Mouse (Mus musculus) ovary, postnatal 14 days (tissue): ENCODE data around the gene Hs6st3.
"Not testable (repeated sequence)": the region's sequence is repeated elsewhere in the genome, so short reads cannot be mapped to it uniquely, and the experiment has no call there.

Experiments used
- DNase-seq: peaks from one replicate; pipeline ENCODE4 v3.0.0; 2022; ENCODE audit warnings: low spot score

The Hs6st3 gene

DNA sequence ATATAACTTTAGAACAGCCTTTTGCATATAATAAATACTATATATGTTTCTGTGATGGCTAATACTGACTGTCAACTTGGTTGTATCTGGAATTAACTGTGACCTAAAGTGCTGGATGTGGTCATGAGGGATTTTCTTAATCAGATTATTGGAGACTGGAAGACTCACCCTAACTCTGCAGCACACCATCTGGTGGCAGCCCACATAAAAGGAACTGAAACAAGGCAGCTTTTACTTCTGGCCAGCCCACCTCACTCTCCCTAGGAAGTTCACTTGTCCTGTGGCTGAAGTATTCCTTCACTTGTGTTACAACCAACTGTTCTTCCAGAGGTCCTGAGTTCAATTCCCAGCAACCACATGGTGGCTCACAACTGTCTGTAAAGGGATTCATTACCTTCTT, 313.5 kb downstream of the Hs6st3 start:
- no peak for DNase-seq

DNA sequence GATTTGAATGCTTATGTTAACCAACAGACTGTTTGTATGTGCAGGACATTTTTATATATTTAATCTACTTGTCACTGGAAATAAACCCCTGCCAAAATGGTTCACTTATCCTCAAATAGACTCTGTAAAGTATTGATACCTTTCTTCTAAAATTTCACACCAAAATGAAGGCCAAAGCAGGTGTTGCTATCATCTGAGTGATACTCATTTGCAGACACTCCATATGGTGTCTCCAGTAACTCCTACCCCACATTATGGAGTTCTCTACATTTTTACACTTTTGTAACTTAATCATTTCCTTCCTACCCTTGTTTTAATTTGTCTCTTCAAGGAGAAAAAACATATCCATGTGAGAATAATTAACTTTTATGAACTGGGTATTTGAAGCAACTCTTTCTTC, 314.2 kb downstream of the Hs6st3 start:
- DNase-seq = no peak

DNA sequence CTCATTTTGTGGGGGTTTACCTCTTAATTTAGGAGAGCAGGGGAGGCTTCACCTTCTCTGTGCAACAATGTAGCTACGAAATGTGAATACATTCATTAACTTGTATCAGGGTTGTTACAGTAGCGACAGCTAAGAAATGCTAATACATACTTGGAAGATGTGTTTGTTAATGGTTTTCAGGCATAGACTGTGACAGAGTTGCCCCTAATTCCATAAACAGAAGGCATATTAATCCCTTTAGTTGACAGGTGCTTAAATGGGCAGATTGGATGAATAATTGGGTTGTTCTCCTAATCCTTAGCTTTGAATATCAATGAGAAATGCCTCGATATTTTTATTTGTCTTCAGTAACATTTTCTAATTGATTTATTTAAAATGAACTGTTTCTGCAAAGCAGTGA, 314.7 kb downstream of the Hs6st3 start:
- no peak for DNase-seq

DNA sequence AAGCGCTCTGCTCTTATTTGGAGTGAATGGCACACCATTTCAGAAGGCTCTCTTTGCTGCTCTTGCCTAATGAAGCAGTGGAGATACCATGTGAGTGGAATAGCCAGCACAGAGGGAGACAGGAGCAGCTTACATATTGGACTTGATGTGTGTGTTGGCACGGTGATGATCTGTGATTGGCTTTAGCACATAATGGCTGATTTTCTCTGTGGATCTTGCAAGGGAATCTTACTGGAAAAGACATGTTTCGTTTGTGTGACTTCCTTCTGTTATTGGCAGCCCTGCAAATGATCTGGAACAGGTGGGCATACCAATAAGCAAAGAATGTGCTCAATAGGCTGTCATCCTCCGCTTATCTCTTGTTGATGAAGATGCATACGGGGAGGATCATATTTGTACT, 326.2 kb downstream of the Hs6st3 start:
- no peak for DNase-seq

DNA sequence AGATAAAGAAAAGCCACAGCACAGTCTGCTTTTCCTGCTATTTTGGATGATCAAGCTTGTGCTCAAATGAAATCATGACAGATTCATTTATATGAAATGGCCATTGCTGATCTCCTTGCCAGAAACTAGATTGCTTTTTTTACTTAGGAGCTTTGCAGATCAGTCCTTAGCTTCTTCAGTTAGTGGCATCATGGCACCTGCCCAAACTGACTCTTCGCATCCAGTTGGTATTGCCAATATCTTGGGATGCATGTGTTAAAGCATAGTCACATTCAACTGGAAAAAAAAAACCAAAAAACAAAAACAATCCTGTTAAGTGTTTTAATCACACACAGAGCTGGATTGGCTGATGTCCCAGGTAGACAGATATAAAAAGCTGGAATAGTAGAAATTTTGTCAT, 326.7 kb downstream of the Hs6st3 start:
- no peak for DNase-seq

DNA sequence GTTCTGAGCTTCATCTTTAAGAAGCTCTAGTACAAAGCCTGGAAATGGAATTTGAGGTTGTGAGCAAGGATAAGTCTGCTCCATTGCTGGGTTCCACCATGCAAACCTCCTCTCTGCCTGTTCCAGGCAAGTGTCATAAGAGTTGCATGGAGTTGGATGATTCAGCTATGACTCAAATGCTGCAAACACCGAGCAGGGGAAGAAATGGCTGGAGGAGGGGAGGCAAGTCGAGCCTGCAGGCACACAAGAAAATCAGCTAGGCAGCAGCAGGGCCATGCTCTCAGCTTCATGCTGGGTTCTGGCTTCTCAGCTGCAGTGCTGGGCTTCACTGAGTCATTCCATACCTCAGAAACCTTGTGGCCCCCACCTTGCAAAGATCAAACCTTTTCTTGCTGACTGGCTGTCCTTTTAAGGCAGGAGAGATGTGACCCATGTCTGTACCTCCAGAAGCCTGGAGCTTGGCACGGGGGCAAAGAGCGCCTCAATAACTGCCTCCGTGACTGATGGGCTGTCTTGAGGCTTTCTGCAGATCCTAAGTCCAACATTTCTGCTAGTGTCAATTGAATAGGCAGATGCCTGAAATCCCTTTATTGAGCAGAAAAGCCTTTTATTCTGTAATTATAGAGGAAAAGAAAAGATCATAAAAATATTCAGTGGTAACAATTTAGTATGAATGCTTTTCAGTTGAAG, 328.9 kb downstream of the Hs6st3 start:
- DNase-seq = no peak

DNA sequence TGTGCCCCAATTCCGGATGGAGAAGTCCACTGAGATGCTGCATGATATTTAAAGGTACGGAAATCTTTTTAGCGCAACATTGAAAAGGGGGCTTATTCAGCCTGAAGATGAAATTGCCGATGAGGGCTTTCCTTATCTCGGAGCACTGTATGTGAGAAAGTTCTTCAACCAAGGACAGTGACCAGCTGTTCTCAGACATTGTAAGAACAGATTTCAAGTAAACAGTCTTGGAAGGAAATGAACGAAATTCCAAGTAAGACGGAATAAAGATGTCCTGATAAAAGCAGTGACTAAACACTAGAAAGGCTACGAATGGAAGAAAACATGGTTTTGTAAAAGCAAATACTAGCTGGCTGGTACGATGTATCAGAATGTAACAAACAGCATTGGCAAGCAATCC, 338.4 kb downstream of the Hs6st3 start:
- no peak for DNase-seq

DNA sequence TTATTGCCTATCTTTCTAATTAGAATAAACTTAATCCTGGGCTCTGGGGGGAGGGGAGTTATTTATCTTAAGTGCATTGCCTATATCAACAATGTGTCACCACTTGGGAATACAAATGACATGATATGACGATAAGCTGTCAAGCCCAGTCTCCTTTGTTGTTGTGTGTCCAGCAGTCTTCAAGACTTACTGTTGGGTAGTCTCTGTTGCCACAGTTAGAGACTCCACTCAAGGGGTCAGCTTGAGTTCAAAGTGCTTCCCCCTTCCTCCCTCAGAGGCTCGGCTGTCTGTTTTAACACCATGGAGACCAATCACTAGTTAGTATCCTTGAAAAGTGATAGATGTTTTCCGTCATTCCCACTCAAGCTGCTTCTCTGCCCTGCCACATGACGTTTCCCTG, 339.7 kb downstream of the Hs6st3 start:
- no peak for DNase-seq

DNA sequence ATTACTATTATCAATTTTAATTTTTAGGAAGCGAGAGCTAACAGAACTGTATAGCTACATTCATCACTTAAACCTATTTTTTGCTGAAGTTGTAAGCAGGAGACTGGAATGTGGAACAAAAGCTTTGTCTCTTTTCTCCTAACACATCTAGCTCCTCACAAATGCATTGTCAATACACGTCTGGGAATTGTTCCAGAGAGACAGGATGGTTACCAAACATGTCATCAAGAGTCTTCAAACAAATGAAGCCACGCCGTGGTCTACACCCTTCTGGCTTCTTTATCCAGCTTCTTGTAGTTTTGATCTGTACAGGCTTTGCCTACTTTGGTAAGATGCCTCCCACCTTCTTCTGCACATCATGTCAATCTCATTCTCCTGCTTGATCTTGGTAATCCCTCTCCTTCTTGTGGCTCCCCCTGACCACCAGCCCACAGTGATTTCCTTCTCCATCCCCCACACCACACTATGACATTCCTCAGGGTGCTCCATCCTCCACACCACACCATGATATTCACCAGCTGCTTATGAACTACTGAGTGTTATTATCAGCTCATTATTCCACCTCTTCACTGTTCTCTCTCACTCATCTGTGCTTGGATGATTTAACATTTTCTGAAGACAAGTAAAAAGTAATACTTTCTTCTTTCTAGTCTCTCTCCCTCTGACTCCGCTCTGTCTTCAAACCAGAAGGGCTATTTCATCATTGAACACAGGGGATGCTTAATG, 351.0 kb downstream of the Hs6st3 start:
- no peak for DNase-seq

DNA sequence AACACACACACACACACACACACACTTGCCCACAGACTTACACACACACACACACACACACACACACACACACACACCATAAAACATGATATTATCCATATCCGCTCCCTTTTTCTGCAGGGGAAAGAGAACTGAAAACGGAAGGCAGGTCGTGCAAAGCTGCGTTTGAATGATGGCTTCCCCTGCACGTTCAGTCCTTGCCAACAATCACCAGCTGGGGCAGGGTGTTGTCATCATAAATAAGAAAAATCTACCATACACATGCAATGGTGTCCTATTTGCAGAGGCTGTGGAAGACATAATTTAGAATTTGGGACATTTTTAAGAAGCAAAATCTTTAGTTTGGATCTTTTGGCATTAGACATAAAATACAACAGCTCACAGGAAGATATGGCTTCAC, 382.5 kb downstream of the Hs6st3 start:
- no peak for DNase-seq

DNA sequence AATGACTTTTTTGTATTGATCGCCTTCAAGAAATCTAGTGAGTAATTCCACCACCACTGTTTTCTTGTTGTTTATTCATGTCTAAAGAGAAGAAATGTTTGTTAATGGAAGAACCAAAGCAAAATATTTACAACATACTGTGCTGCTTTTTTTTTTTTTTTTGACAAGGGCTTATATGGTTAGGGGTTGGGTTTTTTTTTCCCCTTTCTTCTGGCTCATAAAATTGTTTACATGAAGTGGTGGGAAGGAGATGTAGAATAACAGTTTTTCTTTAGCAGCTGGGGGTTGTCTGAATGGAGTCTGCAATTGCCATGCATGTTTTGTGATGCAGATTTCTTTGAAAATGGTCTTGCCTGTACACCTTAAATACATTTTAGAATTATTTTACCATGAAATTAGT, 382.9 kb downstream of the Hs6st3 start:
- DNase-seq = no peak

DNA sequence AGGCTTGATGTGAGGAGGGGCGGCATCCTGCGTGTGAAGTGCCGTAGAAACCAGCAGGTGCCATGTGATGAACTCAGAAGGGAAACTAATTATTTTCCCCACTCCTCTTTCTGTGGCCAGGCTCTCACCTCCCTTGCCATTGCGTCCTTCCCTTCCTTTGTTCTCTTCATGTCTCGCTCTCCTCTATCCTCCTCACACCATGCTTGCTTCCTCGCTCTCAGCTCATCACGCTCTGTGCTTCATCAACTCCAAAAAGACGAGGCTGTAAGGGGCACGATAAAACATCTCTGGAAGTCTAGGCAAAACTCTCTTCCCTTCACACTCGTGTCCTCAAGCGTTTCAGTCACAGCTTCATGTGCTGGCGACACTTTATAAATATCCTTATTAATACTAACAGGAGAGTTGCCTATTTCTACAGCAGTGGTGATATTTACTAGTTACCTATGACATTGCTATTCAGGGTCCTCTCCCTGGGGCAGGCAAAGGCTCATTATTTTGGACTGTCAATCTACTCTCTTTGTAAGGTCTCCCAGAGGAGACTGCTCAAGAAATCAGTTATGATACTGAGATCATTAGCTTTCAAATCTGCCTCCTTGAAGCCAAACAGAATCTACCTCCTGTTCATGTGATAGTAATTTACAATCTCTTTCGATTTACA, 394.9 kb downstream of the Hs6st3 start:
- DNase-seq = no peak

DNA sequence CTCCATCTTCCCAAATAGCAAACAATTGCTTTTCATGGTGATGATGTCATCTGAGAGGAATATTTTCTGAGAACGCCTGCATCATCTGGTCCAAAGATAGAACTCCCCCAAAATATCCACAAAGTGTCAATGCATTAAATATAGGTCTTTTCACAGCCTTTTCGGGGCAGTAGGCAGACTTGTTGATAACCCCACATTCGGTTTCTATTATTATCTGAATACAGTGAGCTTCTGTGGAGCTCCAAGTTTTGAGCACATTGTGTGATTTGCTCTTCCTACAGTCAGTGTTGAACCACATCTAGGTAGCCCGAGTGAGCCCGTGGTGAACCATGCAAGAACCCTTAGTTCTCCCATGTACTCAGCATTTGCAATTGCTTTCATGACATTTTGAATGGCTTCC, 402.4 kb downstream of the Hs6st3 start:
- no peak for DNase-seq

DNA sequence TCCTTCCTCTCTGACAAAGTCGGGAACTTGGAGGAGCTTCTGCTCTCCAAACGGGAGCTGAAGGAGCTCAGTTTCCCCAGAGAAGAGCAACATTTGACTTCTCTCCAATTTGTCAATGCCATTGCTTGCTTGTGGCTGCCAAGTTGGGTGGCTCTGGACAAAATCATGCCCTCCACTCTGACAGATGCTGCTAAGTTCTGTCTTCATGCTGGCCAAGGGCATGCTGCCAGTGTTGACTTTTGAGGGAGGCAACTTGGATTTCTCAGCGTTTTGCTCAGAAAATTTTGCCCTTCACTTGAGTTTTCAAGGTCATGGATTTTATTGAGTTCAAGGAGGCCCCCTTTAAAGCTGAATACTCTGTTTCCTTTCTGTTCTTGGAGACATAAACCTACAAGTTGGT, 406.5 kb downstream of the Hs6st3 start:
- no peak for DNase-seq

DNA sequence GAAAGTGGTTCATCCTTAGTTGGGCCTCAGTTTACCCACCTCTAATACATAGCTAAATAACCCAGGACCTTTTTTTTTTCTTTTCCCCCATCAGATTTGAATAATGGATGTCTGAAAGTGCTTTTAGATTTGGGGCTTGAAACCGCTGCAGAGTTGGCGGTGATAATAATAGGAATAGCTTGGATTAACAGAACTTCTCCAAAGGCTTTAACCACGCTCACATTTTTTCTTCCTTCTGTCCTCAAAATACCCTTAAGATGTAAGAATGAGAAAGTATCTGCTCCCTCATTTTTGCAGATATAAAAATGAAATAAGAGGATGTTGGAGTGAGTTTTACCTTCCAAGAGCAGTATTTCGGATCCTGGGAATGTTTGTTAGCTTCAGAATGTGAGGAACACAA, 420.2 kb downstream of the Hs6st3 start:
- DNase-seq = no peak

DNA sequence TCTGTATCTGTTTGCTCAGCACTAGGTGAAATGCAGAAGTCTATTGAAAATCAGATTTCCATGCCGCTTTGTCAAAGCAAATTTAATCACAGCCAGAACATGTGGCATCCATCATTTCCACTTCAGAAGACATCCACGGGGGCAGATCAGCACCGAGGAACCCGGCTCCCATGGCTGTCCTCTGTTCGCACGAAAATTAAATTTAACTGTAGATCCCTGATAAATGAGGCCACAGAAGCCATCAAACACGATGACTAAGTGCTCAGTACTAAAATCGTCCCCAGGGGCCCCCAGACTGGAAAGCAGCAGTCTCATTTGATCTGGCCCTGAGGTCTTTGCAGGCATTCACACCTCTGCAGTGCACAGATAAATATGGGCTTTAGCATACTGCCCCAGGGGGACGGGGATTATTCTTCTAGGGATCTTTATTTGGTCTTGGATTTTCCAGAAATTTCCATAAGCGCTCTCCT, 443.9 kb downstream of the Hs6st3 start:
- DNase-seq = no peak

DNA sequence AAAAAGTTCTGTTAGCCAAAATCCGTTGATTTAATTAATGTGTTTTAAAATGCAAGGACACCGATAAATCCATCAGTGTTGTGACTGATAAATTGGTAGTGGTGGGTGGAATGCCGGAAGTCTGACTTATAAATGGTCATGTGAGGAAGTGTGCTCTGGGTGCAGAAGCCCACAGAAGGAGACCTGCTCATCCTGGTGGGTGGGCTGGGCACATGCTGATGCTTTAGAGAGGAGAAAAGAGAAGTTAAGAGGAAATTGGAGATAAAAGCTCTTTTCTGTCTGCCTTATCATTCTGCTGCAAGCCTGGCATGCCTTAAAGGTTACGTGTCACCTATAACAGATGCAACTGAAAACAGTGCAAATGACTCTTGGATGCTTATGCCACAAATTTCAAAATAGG, 446.9 kb downstream of the Hs6st3 start:
- DNase-seq = no peak

DNA sequence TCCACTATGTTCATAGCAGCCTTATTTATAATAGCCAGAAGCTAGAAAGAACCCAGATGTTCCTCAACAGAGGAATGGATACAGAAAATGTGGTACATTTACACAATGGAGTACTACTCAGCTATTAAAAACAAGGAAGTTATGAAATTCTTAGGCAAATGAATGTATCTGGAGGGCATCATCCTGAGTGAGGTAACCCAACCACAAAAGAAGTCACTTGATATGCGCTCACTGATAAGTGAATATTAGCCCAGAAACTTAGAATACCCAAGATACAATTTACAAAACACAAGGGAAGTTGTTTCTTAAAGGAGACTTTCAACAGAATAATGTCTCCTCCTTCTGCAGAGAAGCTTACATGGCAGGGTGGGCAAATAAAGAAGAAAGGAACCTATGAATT, 449.2 kb downstream of the Hs6st3 start:
- not testable (repeated sequence) for DNase-seq

DNA sequence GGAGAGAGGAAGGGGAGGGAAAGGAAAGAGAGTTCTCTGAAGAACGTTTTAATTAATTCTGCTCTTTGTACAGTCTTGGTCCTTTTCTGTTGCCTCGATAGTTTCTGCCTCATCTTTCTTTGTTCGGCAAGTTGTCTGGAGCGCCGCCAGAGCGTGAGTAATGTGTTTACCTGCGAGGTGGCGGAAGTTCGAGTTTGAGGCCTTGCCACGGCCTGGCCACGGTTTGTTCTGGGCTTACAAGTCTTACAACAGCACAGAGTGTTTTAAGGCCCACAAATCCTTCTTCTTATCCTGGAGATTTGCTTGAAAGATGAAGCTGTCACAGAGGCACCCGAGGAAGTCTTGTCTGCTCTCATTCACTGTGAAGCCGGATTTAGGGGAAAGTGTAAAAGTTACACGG, 466.2 kb downstream of the Hs6st3 start:
- peak; percentile 13 for DNase-seq

DNA sequence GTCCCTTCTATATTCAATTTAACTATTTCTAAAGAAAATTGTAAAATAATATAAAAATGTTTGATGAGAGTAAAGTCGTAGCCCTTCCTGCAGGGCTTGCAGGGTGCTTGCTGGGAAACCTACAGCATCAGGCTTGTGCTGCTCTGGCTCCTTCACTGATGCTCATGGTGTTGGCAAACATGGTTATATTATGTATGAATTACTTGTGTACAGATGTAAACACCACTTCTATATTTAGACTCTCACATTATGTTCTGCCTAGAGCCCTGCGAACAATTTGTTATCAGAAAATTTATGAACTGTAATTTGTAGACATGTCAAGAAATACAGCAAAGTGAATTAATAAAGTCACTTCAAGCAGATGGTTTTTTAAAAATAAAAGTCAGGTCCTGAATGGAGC, 474.7 kb downstream of the Hs6st3 start:
- DNase-seq = no peak

DNA sequence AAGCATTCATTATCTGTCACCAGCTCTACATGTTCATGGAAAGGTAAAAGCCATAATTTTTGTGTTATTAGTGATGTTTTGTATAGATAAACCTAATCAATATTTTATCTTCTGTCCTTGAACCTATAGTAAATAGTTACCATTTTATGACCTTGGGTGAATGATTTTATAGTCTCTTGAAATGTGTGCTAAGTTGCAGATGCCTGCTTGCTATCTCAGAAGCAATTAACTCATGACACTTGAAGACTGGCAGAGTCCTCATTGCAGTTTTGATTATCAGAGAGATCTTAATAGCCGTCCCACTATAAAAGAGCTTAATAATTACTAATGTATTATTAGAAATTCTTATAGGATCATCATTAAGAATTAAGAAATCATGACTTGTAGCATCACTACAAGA, 491.0 kb downstream of the Hs6st3 start:
- no peak for DNase-seq

DNA sequence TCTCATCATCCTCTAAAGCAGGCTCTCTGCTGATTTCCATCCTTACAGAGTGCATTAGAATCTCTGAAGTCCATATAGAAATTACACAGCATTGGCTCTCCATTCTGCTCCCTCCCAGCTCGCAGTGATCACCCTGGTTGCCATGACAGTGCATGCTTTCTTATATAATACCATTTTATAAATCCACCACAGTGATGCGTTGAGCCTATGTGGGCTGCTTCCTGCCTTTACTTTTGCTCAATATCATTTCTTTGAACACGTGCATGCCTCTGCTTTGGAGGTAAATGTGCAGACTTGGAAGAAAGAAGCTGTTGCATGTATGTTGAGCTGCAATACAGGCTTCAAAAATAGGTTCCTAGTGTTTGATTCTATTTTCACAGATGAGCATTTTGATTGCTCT, 494.9 kb downstream of the Hs6st3 start:
- no peak for DNase-seq

DNA sequence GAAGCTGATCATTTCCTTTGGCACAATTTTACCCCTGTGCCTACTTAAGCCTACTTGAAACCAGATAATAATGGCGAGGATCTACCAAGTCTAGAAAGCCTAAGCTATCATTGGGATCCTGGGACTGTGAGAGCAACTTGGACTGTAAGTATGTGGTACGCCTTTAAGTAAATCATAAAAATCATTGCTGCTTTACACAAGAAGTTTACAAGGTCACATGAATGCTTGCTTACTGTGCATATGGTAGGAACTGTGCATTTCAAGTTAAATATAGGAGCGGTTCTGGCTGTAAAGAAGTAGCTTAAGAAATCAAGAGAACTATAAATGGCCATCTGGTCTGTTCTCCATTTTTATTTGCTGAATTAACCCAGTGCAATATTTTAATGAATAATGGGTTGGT, 495.5 kb downstream of the Hs6st3 start:
- DNase-seq = no peak
